Mouse (Mus musculus) midbrain, embryonic 14.5 days (tissue): ENCODE results near the gene Acp4. TPM values are rescaled to one million over a fixed set of nuclear protein-coding genes. Genes with fewer than 3 reads are reported as not detected.

Experiments
- ATAC-seq: fragments of 200-750 bp; cut with Nextera tagmentation; 2 replicates; pipeline ENCODE4 v1.8.0; 2017; ENCODE audit warnings: moderate number of reproducible peaks, moderate library complexity; ENCODE audit not compliant: low FRiP score, low TSS enrichment
- DNase-seq: peaks from one replicate; pipeline ENCODE4 v3.0.0-alpha.2; 2015
- H3K27ac ChIP-seq: fragments of 300-500 bp; sonication (generic); replicated peaks from 2 replicates; pipeline ENCODE4 v1.5.1; 2014; ENCODE audit warnings: mild to moderate bottlenecking, low read depth, low read length, moderate library complexity
- H3K27me3 ChIP-seq: fragments of 300-500 bp; sonication (generic); 2 replicates; pipeline ENCODE4 v1.6.1; 2014; ENCODE audit warnings: low read length, control low read depth, mixed read lengths; ENCODE audit not compliant: control insufficient read depth, insufficient read depth
- H3K36me3 ChIP-seq: fragments of 300-500 bp; sonication (generic); 2 replicates; pipeline ENCODE4 v1.6.1; 2014; ENCODE audit warnings: low read length, control low read depth; ENCODE audit not compliant: control insufficient read depth, insufficient read depth
- H3K4me1 ChIP-seq: fragments of 300-500 bp; sonication (generic); 2 replicates; pipeline ENCODE4 v1.6.1; 2014; ENCODE audit warnings: mild to moderate bottlenecking, antibody characterized with exemption, low read length, control low read depth; ENCODE audit not compliant: control insufficient read depth, insufficient read depth
- H3K4me2 ChIP-seq: fragments of 300-500 bp; sonication (generic); 2 replicates; pipeline ENCODE4 v1.6.1; 2014; ENCODE audit warnings: mild to moderate bottlenecking, low read length, moderate library complexity
- H3K4me3 ChIP-seq: fragments of 300-500 bp; sonication (generic); replicated peaks from 2 replicates; pipeline ENCODE4 v1.5.1; 2014; ENCODE audit warnings: low read depth, low read length
- H3K9ac ChIP-seq: fragments of 300-500 bp; sonication (generic); replicated peaks from 2 replicates; pipeline ENCODE4 v1.6.1; 2014; ENCODE audit warnings: mild to moderate bottlenecking, low read length, moderate library complexity
- H3K9me3 ChIP-seq: fragments of 300-500 bp; sonication (generic); 2 replicates; pipeline ENCODE4 v1.6.1; 2016; ENCODE audit warnings: low read length, control low read depth, mixed read lengths; ENCODE audit not compliant: control insufficient read depth
- WGBS: fragments of 180-500 bp; shearing (Covaris S2); extraction: QIAGEN DNeasy Blood & Tissue Kit; methylation state at CpG from one replicate; pipeline ENCODE4 v1.1.7; 2014; 5-methylcytosine and 5-hydroxymethylcytosine counted together
- polyA plus RNA-seq: library from polyadenylated mRNA; unstranded; fragments of >200 nt; fragmentation: Nextera tagmentation; extraction: Ambion mirVana; gene quantifications from 2 replicates; pipeline ENCODE4 v1.2.1, GENCODE M21; 2014

Acp4 gene
- polyA plus RNA-seq, 1 experiment from 2014 or later, result not detected

- Histone ChIP-seq H3K27me3 (no peaks in the 10 kb centered on the region), H3K4me3 (no peak overlapping the region), H3K9ac (no peak overlapping the region), H3K27ac (no peak overlapping the region), H3K36me3 (no peaks in the 10 kb centered on the region), H3K4me1 (no peaks in the 10 kb centered on the region), H3K9me3 (no peaks in the 10 kb centered on the region), H3K4me2 (no peak overlapping the region)
- DNase-seq (no peak), ATAC-seq (no peak)
- WGBS, result 93% methylated on average over 7 of the region's 7 CpGs
Observed at GRCm38 (mm10) chr7:44272546-44272945, 15.4 kb upstream of the Acp4 start.

DNA sequence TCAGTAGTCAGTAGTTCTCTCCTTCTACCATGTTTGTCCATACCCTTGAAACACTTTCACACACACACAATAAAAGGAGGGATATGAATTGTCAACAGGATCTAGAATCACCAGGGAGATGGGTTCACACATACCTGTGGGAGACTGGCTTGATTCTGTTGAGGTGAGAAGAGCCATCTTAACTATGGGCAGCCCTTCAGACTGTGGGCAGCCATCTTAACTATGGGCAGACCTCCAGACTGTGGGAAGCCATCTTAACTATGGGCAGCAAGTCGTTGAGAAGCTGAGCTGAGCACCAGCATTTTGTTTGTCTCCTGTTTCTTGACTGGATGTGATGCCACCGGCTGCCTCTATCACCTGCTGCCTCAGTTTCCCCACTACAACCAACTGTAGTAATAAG, 14.1 kb upstream of the Acp4 start:
- Histone ChIP-seq H3K27ac (no peak overlapping the region), H3K9me3 (no peaks in the 10 kb centered on the region), H3K36me3 (no peaks in the 10 kb centered on the region), H3K4me2 (no peak overlapping the region), H3K4me1 (no peaks in the 10 kb centered on the region), H3K4me3 (no peak overlapping the region), H3K9ac (no peak overlapping the region), H3K27me3 (no peaks in the 10 kb centered on the region; the same call in 1 of the 2 replicates)
- 68% methylated on average over 2 of the region's 2 CpGs for whole genome bisulfite sequencing
- peak; percentile 66 for DNase-seq
- no peak for ATAC-seq

- Histone ChIP-seq H3K27me3 (no peaks in the 10 kb centered on the region; the same call in 1 of the 2 replicates), H3K4me1 (no peaks in the 10 kb centered on the region), H3K9ac (no peak overlapping the region), H3K36me3 (no peaks in the 10 kb centered on the region), H3K4me3 (no peak overlapping the region), H3K27ac (no peak overlapping the region), H3K4me2 (no peak overlapping the region), H3K9me3 (no peaks in the 10 kb centered on the region)
- ATAC-seq (no peak), DNase-seq (no peak)
- 92% methylated on average over 2 of the region's 2 CpGs for WGBS
Observed at GRCm38 (mm10) chr7:44269397-44269796, 12.2 kb upstream of the Acp4 start.

DNA sequence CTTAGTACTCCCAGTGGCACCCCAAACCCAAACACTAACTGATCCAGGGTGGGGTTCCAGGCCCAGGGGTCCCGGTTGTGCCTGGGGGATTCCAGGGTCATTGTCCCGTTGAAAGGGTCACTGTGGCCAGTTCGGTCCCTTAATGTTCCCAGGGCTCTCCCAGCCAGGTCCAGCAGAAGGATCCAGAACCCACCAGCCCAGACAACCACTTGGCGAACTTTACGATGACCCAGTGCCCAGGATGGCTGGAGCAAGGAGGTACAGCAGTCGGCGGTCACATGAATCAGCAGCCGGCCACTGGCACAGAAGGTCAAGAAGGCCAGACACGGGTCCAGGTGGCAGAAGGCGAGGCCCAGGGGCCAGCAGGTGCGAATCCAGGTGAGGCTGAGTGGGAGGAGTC, 10.9 kb upstream of the Acp4 start:
- ATAC-seq (no peak), DNase-seq (no peak)
- Histone ChIP-seq H3K9ac (0 out of 2 replicates have a peak overlapping the region, but pooled peaks have one; percentile 4), H3K9me3 (no peaks in the 10 kb centered on the region), H3K36me3 (no peaks in the 10 kb centered on the region), H3K4me3 (no peak overlapping the region), H3K4me2 (no peak overlapping the region), H3K4me1 (peaks cover 3% of the 10 kb centered on the region; the same call in 1 of the 2 replicates), H3K27ac (no peak overlapping the region), H3K27me3 (no peaks in the 10 kb centered on the region; the same call in 1 of the 2 replicates)
- WGBS, result 83% methylated on average over 11 of the region's 11 CpGs

DNA sequence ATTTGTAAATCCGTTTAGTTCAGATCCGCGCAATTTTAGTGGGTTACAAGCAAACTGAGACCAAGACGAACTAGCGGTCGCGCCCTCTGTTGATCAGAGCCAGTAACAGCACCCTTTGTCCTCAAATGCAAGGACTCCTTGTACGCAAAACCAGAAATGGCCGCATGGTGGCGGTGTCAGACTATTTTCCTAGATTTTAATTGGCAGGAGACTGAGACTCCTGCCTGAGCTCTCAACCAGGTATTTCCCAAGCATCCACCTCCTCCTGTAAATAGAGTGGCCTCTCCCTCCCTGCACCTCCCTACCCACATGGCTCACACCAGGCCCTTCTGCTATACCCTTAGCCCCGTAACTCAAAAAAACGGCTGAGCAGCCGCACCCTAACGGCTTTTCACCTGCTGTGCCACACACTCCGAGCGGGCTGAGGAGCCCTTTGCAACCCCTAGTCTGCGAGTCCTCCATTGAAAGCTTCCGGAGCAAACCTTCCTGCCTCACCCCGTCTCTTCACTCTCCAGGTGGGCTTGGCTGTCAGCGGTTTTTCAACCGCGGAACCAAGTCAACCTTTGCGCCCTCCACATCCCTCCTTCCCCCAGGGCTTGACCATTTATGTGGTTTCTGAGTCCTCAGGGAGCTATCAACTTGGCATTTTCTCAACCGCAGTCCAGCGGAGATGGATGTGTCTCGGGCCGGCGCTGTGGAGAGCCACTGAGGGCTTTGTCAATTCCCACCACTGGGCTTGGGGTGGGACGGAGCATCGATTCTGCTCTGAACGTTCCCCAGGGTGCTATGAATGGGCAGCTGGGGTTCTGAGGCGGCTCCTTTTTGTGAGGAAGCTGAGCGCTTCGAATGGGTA, 5.8 kb upstream of the Acp4 start:
- WGBS, result 2% methylated on average over 34 of the region's 34 CpGs
- Histone ChIP-seq H3K27ac (peak overlapping the region; percentile 37), H3K4me2 (peak overlapping the region; percentile 64), H3K9ac (peak overlapping the region; percentile 47), H3K27me3 (no peaks in the 10 kb centered on the region; the same call in 1 of the 2 replicates), H3K9me3 (no peaks in the 10 kb centered on the region), H3K4me1 (peaks cover 6% of the 10 kb centered on the region; the same call in 1 of the 2 replicates), H3K4me3 (peak overlapping the region; percentile 33), H3K36me3 (no peaks in the 10 kb centered on the region)
- ATAC-seq (peak; percentile 83), DNase-seq (peak; percentile 99)

DNA sequence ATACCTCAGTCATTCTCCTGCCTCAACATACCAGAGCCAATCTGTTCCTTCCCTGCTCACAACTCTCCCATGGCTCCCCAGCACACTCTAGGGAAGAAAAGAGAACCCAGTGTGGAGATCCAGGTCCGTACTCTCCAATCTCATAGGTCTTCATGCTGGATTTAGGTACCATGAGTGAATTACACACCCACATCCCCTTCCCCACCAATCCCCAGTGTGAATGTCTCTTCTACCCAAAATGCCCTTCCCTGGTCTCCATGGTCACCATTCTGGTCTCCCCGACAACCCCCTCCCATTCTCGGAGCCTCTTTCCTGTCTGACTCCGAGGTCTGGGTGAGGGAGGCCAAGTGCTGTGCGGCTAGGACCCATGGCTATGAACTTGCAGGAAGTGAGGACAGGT, 4.0 kb upstream of the Acp4 start, which contains the start of gene Gm15517:
TSS of gene Gm15517 (plus strand) at position 301 of the 400 bp plus-strand sequence.
- H3K27me3 ChIP-seq, result no peaks in the 10 kb centered on the region
- peaks cover 6% of the 10 kb centered on the region; the same call in 1 of the 2 replicates for H3K4me1 ChIP-seq
- no peak within 1 kb of the TSS for H3K9ac ChIP-seq
- WGBS, result 42% methylated on average over 5 of the region's 5 CpGs
- no peak for ATAC-seq
- H3K4me2 ChIP-seq, result no peak within 1 kb of the TSS
- no peak for DNase-seq
- no peak within 1 kb of the TSS for H3K27ac ChIP-seq
- no peak within 1 kb of the TSS for H3K4me3 ChIP-seq
- no peaks in the 10 kb centered on the region for H3K9me3 ChIP-seq
- H3K36me3 ChIP-seq, result no peaks in the 10 kb centered on the region

DNA sequence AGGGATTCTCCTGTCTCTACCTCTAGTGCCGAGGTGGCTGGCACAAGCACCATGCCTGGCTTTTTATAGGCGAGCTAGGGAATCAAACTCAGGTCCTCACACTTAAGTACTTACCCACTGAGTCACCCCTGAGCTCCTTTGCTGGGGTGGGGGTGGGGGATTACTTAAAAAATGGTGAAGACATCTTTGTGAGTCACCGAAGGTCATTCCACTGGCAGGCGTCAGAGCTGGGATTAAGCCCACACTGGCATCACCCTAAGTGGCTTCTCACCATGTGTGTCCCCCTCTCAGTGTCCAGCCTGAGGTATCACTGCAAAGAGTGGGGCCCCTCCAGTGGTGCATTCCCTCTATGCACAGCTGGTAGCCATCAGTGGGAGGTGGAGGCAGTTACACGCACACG, 3.2 kb upstream of the Acp4 start:
- DNase-seq, result no peak
- 68% methylated on average over 6 of the region's 6 CpGs for WGBS
- no peaks in the 10 kb centered on the region for H3K27me3 ChIP-seq
- H3K27ac ChIP-seq, result no peak overlapping the region
- peaks cover 6% of the 10 kb centered on the region; the same call in 1 of the 2 replicates for H3K4me1 ChIP-seq
- no peaks in the 10 kb centered on the region for H3K36me3 ChIP-seq
- no peak overlapping the region for H3K9ac ChIP-seq
- no peaks in the 10 kb centered on the region for H3K9me3 ChIP-seq
- H3K4me2 ChIP-seq, result no peak overlapping the region
- no peak overlapping the region for H3K4me3 ChIP-seq
- ATAC-seq, result no peak

DNA sequence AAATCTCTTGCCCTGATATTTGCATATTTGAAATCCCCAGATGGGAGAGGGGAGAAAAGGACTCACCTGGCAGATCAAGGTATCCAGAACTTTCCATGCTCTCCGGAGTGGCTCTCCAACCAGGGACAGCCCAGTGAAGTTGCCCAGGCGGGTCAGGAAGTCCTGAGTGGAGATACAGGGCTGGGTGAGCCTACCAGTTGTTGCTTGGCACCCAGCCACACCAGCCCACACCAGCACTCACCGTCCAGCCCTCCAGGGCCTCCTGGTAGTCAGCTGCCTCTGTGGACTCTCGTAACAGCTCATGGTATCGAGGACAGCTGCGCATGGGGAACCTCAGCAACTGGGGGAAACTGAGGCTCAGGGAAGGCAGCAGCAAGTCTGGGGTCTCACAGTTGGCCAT, 2.2 kb downstream of the Acp4 start:
- no peak for ATAC-seq
- Histone ChIP-seq H3K4me3 (no peak overlapping the region), H3K27ac (no peak overlapping the region), H3K4me2 (no peak overlapping the region), H3K9me3 (no peaks in the 10 kb centered on the region), H3K9ac (no peak overlapping the region), H3K36me3 (peaks cover 38% of the 10 kb centered on the region), H3K27me3 (no peaks in the 10 kb centered on the region), H3K4me1 (no peaks in the 10 kb centered on the region)
- WGBS, result 88% methylated on average over 6 of the region's 6 CpGs
- no peak for DNase-seq
